Mouse (Mus musculus) layer of hippocampus, adult 18-20 months (tissue): ENCODE measurements around the gene Atg101. TPM values are rescaled to one million over a fixed set of nuclear protein-coding genes. Genes with fewer than 3 reads are reported as not detected.

Experiments used
- DNase-seq, 2 experiments: peaks; one replicate each; pipeline ENCODE4 v3.0.0; 2022; ENCODE audit warnings: low spot score in 2 of 2
- total RNA-seq, 2 experiments: library from RNA; stranded (reverse); gene quantifications; 2 replicates each; pipeline ENCODE4 v1.2.3; 2021

Gene Atg101
- total RNA-seq, 2 experiments from 2014 or later, result 53.2 to 57.5 TPM

GRCm38 (mm10) chr15:101253886-101254795 is 29.9 kb upstream of the Atg101 start, which contains the start of gene Nr4a1:
TSS of gene Nr4a1 (plus strand) at chr15:101254269.
- peak; percentile 64 to 77 for DNase-seq

- DNase-seq, result no peak
Observed at GRCm38 (mm10) chr15:101255842-101256462, 28.1 kb upstream of the Atg101 start.

- no peak for DNase-seq
Observed at GRCm38 (mm10) chr15:101256463-101257206, 27.4 kb upstream of the Atg101 start.

- DNase-seq, result no peak
Observed at GRCm38 (mm10) chr15:101258420-101258819, 25.7 kb upstream of the Atg101 start.

GRCm38 (mm10) chr15:101259922-101260321 is 24.1 kb upstream of the Atg101 start:
- DNase-seq, result no peak

- DNase-seq, result no peak
Observed at GRCm38 (mm10) chr15:101260387-101260786, 23.7 kb upstream of the Atg101 start.

- no peak for DNase-seq
Observed at GRCm38 (mm10) chr15:101260874-101261622, 23.0 kb upstream of the Atg101 start.

GRCm38 (mm10) chr15:101262502-101262901 is 21.6 kb upstream of the Atg101 start:
- no peak for DNase-seq

- DNase-seq, result peak; percentile 89 to 92
Observed at GRCm38 (mm10) chr15:101266132-101266963, 17.7 kb upstream of the Atg101 start.

- no peak for DNase-seq
Observed at GRCm38 (mm10) chr15:101267053-101268032, 16.7 kb upstream of the Atg101 start.

GRCm38 (mm10) chr15:101270101-101270820 is 13.8 kb upstream of the Atg101 start:
- DNase-seq, result no peak

- DNase-seq, result no peak
Observed at GRCm38 (mm10) chr15:101271107-101271506, 13.0 kb upstream of the Atg101 start.

- peak in 1 of 2 experiments; percentile 57 for DNase-seq
Observed at GRCm38 (mm10) chr15:101271513-101271912, 12.6 kb upstream of the Atg101 start.

- no peak for DNase-seq
Observed at GRCm38 (mm10) chr15:101274380-101274779, 9.7 kb upstream of the Atg101 start.

- DNase-seq, result peak in 1 of 2 experiments; percentile 66
Observed at GRCm38 (mm10) chr15:101277351-101277899, 6.6 kb upstream of the Atg101 start.

- DNase-seq, result no peak
Observed at GRCm38 (mm10) chr15:101278589-101278988, 5.5 kb upstream of the Atg101 start.

GRCm38 (mm10) chr15:101279430-101279999 is 4.6 kb upstream of the Atg101 start:
- DNase-seq, result no peak
